Mouse (Mus musculus): ENCODE measurements around the gene Nifk. TPM values are rescaled to one million over a fixed set of nuclear protein-coding genes. Genes with fewer than 3 reads are reported as not detected.

The Nifk gene
- total RNA-seq, 2 experiments from 2014 or later = 15.6 to 16.4 TPM

GRCm38 (mm10) chr1:118368721-118369461 lies 47.3 kb downstream of the Nifk start:
- intact Hi-C loops (cut with DNase I) = loop anchor here (1.0 kb wide), 1 partner anchor 128 kb away; no protein-coding TSS in a partner anchor

GRCm38 (mm10) chr1:118377784-118378183 lies 56.1 kb downstream of the Nifk start:
- intact Hi-C loops (cut with DNase I) = no loop called here
- DNase-seq (ENCODE audit: low spot score) = no peak

More at GRCm38 (mm10) chr1:118368721-118369461, 47.3 kb downstream of the Nifk start:
- no peak for DNase-seq (ENCODE audit: low spot score)

- DNase-seq (ENCODE audit: low spot score) = no peak
- intact Hi-C loops (cut with DNase I) = no loop called here
These were observed 58.6 kb downstream of the Nifk start for GRCm38 (mm10) chr1:118380105-118380786.

Other genes starting within 250 kb of the Nifk start
- gene Gm29106, start 145.3 kb upstream of the Nifk start, total RNA-seq (2021) = not detected
- 10 to 100 TPM; 62.7 to 64.3 TPM for gene Tsn, start 10.1 kb upstream of the Nifk start, total RNA-seq (2021)
- gene Clasp1, start 67.2 kb downstream of the Nifk start, total RNA-seq (2021) = 100 to 1,000 TPM; 296 to 379 TPM